Mouse (Mus musculus) T-helper 1 cell (primary cell): ENCODE data around the gene Mblac2.

ENCODE experiments used
- in situ Hi-C: fragments of 300-600 bp; cut with MboI, MseI; formaldehyde crosslinking; loops from one replicate; pipeline ENCODE4 v1.15.1; 2025; ENCODE audit warnings: high pct_unique_total_duplicates

The Mblac2 gene

GRCm38 (mm10) chr13:81736606-81737005 lies 25.5 kb downstream of the Mblac2 start:
- in situ Hi-C loops: no loop called here

GRCm38 (mm10) chr13:81740898-81741297 lies 29.8 kb downstream of the Mblac2 start:
- in situ Hi-C loops: no loop called here

- in situ Hi-C loops: no loop called here
These were observed 32.4 kb downstream of the Mblac2 start for GRCm38 (mm10) chr13:81743391-81744091.

- in situ Hi-C loops: no loop called here
These were observed 32.9 kb downstream of the Mblac2 start for GRCm38 (mm10) chr13:81744092-81744396.

- in situ Hi-C loops: loop anchor here (5.0 to 25.0 kb wide), 2 partner anchors 318 to 893 kb away; no protein-coding TSS in a partner anchor
These were observed 43.7 kb downstream of the Mblac2 start for GRCm38 (mm10) chr13:81754878-81755277.

- in situ Hi-C loops: loop anchor here (5.0 to 25.0 kb wide), 2 partner anchors 318 to 893 kb away; no protein-coding TSS in a partner anchor
These were observed 44.2 kb downstream of the Mblac2 start for GRCm38 (mm10) chr13:81755324-81755723.

- in situ Hi-C loops: loop anchor here (5.0 to 25.0 kb wide), 2 partner anchors 320 to 895 kb away; no protein-coding TSS in a partner anchor
These were observed 46.0 kb downstream of the Mblac2 start for GRCm38 (mm10) chr13:81757058-81757660.

- in situ Hi-C loops: loop anchor here (25.0 kb wide), 1 partner anchor 898 kb away; no protein-coding TSS in a partner anchor
These were observed 49.2 kb downstream of the Mblac2 start for GRCm38 (mm10) chr13:81760379-81760778.

- in situ Hi-C loops: loop anchor here (25.0 kb wide), 1 partner anchor 899 kb away; no protein-coding TSS in a partner anchor
These were observed 50.5 kb downstream of the Mblac2 start for GRCm38 (mm10) chr13:81761566-81762186.

GRCm38 (mm10) chr13:81764173-81764572 lies 53.0 kb downstream of the Mblac2 start:
- in situ Hi-C loops: loop anchor here (25.0 kb wide), 1 partner anchor 902 kb away; no protein-coding TSS in a partner anchor

- in situ Hi-C loops: loop anchor here (25.0 kb wide), 1 partner anchor 905 kb away; no protein-coding TSS in a partner anchor
These were observed 56.0 kb downstream of the Mblac2 start for GRCm38 (mm10) chr13:81767038-81767659.

- in situ Hi-C loops: loop anchor here (5.0 kb wide), 1 partner anchor 64 kb away; the partner anchor contains the start of genes Mblac2 and Polr3g
These were observed 65.1 kb downstream of the Mblac2 start for GRCm38 (mm10) chr13:81776217-81776616.

GRCm38 (mm10) chr13:81782475-81782874 lies 71.3 kb downstream of the Mblac2 start:
- in situ Hi-C loops: loop anchor here (10.0 kb wide), 1 partner anchor 1732 kb away; no protein-coding TSS in a partner anchor

- in situ Hi-C loops: loop anchor here (10.0 kb wide), 1 partner anchor 1732 kb away; no protein-coding TSS in a partner anchor
These were observed 71.8 kb downstream of the Mblac2 start, which contains the start of gene Cetn3 for GRCm38 (mm10) chr13:81782971-81783404. Gene Cetn3, plus strand, starts transcription at chr13:81783077.

GRCm38 (mm10) chr13:81783405-81784342 lies 72.5 kb downstream of the Mblac2 start:
- in situ Hi-C loops: loop anchor here (10.0 kb wide), 1 partner anchor 1731 kb away; no protein-coding TSS in a partner anchor

- in situ Hi-C loops: loop anchor here (10.0 kb wide), 1 partner anchor 1729 kb away; no protein-coding TSS in a partner anchor
These were observed 74.8 kb downstream of the Mblac2 start for GRCm38 (mm10) chr13:81785766-81786480.

- in situ Hi-C loops: no loop called here
These were observed 79.0 kb downstream of the Mblac2 start for GRCm38 (mm10) chr13:81790160-81790559.

- in situ Hi-C loops: no loop called here
These were observed 80.7 kb downstream of the Mblac2 start for GRCm38 (mm10) chr13:81791861-81792260.

GRCm38 (mm10) chr13:81793850-81794249 lies 82.7 kb downstream of the Mblac2 start:
- in situ Hi-C loops: no loop called here
